Mouse (Mus musculus) liver, adult 2 months (tissue): Measurements from ENCODE around the gene Gprc5d.

ENCODE experiments used
- CTCF ChIP-seq: fragments of 200-500 bp; IDR thresholded peaks from 2 replicates; pipeline ENCODE4 v1.5.1; 2011; ENCODE audit warnings: low read depth, low read length, control low read depth
- POLR2A ChIP-seq: fragments of 200-500 bp; IDR thresholded peaks from 2 replicates; pipeline ENCODE4 v1.6.1; 2011; ENCODE audit warnings: low read length, control low read depth; ENCODE audit not compliant: insufficient read depth; ENCODE audit errors: extremely low read depth

- TF ChIP-seq POLR2A (no peak), CTCF (no peak)
Observed at GRCm38 (mm10) chr6:135078420-135078819, 39.7 kb downstream of the Gprc5d start.
